Comparison of ENCODE assay signal across 9 mouse cellular contexts in genomic region chr7:139208023-139208772, GRCm38 (mm10). TPM values are rescaled to one million over a fixed set of nuclear protein-coding genes. Genes with fewer than 3 reads are reported as not detected.
DNase-seq lines count a peak whose midpoint lies in the region; ATAC-seq and TF ChIP-seq lines count a peak whose summit lies in the region.
"Had no signal": no experiment of that assay in that cellular context is flagged by ENCODE, and none has a peak within 500 bp of the region (broad histone marks: within the 10 kb centered on the region; RNA-seq: fewer than 3 reads in every experiment).

No protein-coding gene starts in this region.

- peak; percentile 79 for TF ChIP-seq CTCF in left cerebral cortex, adult 2 months (IDR thresholded peaks at IDR 0.05)
- peak; percentile 75 for TF ChIP-seq CTCF in E14TG2a.4 (conservative IDR thresholded peaks at IDR 0.05; ENCODE audit: low read length)

- H3K9ac ChIP-seq in embryonic facial prominence, embryonic 11.5 days (replicated peaks; ENCODE audit: low read length) = no peak overlapping the region
- H3K9ac ChIP-seq: heart, embryonic 13.5 days; neural tube, embryonic 12.5 days had no signal

- 34% methylated on average over 7 of the region's 7 CpGs for WGBS in embryonic facial prominence, embryonic 11.5 days
- WGBS in limb, embryonic 10.5 days = 28% methylated on average over 7 of the region's 7 CpGs

- intact Hi-C loops in left cerebral cortex, adult 2 months (cut with DNase I) = loop anchor here (1.0 kb wide), 1 partner anchor 91 kb away; no protein-coding TSS in a partner anchor
- intact Hi-C loops in left cerebral cortex, postnatal 36 days (cut with DNase I) = no loop called here

- H3K9me3 ChIP-seq in E14TG2a.4 (ENCODE audit: low read length) = no peaks in the 10 kb centered on the region
- no peaks in the 10 kb centered on the region for H3K9me3 ChIP-seq in embryonic facial prominence, embryonic 11.5 days (replicated peaks; ENCODE audit: control insufficient read depth, low read length)
- H3K9me3 ChIP-seq in limb, embryonic 10.5 days (replicated peaks) = no peaks in the 10 kb centered on the region
- H3K9me3 ChIP-seq: heart, embryonic 13.5 days; neural tube, embryonic 12.5 days had no signal

- peaks cover 15% of the 10 kb centered on the region for H3K4me1 ChIP-seq in E14TG2a.4 (replicated peaks; ENCODE audit: low read depth, low read length)
- no peaks in the 10 kb centered on the region for H3K4me1 ChIP-seq in embryonic facial prominence, embryonic 11.5 days (ENCODE audit: control insufficient read depth, insufficient read depth, low read length)
- H3K4me1 ChIP-seq in limb, embryonic 10.5 days = peaks cover 18% of the 10 kb centered on the region

- H3K4me2 ChIP-seq in embryonic facial prominence, embryonic 11.5 days (ENCODE audit: low read depth, low read length) = no peak overlapping the region
- H3K4me2 ChIP-seq: heart, embryonic 13.5 days; neural tube, embryonic 12.5 days had no signal

- peaks cover 2% of the 10 kb centered on the region; the same call in 1 of the 2 replicates for H3K27me3 ChIP-seq in E14TG2a.4 (ENCODE audit: insufficient read depth, low read length)
- H3K27me3 ChIP-seq in embryonic facial prominence, embryonic 11.5 days (ENCODE audit: control insufficient read depth, insufficient read depth, low read length) = no peaks in the 10 kb centered on the region
- no peaks in the 10 kb centered on the region for H3K27me3 ChIP-seq in limb, embryonic 10.5 days (ENCODE audit: low read depth, poor library complexity, severe bottlenecking)
- H3K27me3 ChIP-seq: neural tube, embryonic 12.5 days had no signal

- ATAC-seq in embryonic facial prominence, embryonic 11.5 days (replicated peaks; ENCODE audit: insufficient number of reproducible peaks, low FRiP score, low TSS enrichment, low read depth) = no peak

- no peaks in the 10 kb centered on the region for H3K36me3 ChIP-seq in E14TG2a.4 (ENCODE audit: insufficient read depth, low read length)
- H3K36me3 ChIP-seq in embryonic facial prominence, embryonic 11.5 days (replicated peaks; ENCODE audit: control insufficient read depth, insufficient read depth, low read depth, low read length) = no peaks in the 10 kb centered on the region
- no peaks in the 10 kb centered on the region for H3K36me3 ChIP-seq in limb, embryonic 10.5 days
- H3K36me3 ChIP-seq: heart, embryonic 13.5 days; neural tube, embryonic 12.5 days had no signal

- H3K27ac ChIP-seq in left cerebral cortex, adult 2 months = no peak overlapping the region
- H3K27ac ChIP-seq in embryonic facial prominence, embryonic 11.5 days (replicated peaks; ENCODE audit: low read depth, low read length) = no peak overlapping the region
- H3K27ac ChIP-seq in limb, embryonic 10.5 days = no peak overlapping the region
- H3K27ac ChIP-seq: heart, embryonic 13.5 days; neural tube, embryonic 12.5 days had no signal

- no peak for DNase-seq in left cerebral cortex, adult 2 months (ENCODE audit: extremely low spot score in 1 of 2, low spot score in 2 of 2)
- no peak for DNase-seq in left cerebral cortex, postnatal 36 days (ENCODE audit: low spot score in 2 of 2)
- peak; percentile 51 for DNase-seq in adrenal gland, postnatal 10 days
- DNase-seq in embryonic facial prominence, embryonic 11.5 days (ENCODE audit: low spot score) = peak; percentile 82
- DNase-seq in limb, embryonic 10.5 days (ENCODE audit: low spot score) = peak; percentile 79
- DNase-seq in retina, adult 2 months (ENCODE audit: low read depth, low spot score) = peak; percentile 53

- H3K4me3 ChIP-seq in left cerebral cortex, adult 2 months = no peak overlapping the region
- no peak overlapping the region for H3K4me3 ChIP-seq in E14TG2a.4 (replicated peaks; ENCODE audit: low read length)
- no peak overlapping the region for H3K4me3 ChIP-seq in embryonic facial prominence, embryonic 11.5 days (ENCODE audit: low read depth, low read length)
- H3K4me3 ChIP-seq in limb, embryonic 10.5 days = no peak overlapping the region
- H3K4me3 ChIP-seq: heart, embryonic 13.5 days; neural tube, embryonic 12.5 days had no signal

RNA-seq across cellular contexts. Expression of gene Lrrc27, which starts 4.6 kb away (rescaled TPM):
- total RNA-seq in left cerebral cortex, adult 2 months (2021) = 1 to 10 TPM; 8.1 to 8.2 TPM
- 1 to 10 TPM; 6.4 TPM for total RNA-seq in left cerebral cortex, postnatal 36 days (2021)
- 1 to 10 TPM; 3.9 to 7.7 TPM for total RNA-seq in adrenal gland, postnatal 10 days (2021)
- polyA plus RNA-seq in embryonic facial prominence, embryonic 11.5 days (2014; fragmentation: Nextera tagmentation; extraction: Ambion mirVana) = 5.8 and 5.9 TPM in 2 replicates
- polyA plus RNA-seq in limb, embryonic 10.5 days (2016; fragmentation: Nextera tagmentation; extraction: Ambion mirVana) = 3.0 and 4.0 TPM in 2 replicates

RNA-seq across cellular contexts. Expression of gene Stk32c, which starts 4.9 kb away (rescaled TPM):
- 100 to 1,000 TPM; 159 to 167 TPM for total RNA-seq in left cerebral cortex, adult 2 months (2021)
- 100 to 1,000 TPM; 182 to 198 TPM for total RNA-seq in left cerebral cortex, postnatal 36 days (2021)
- total RNA-seq in adrenal gland, postnatal 10 days (2021) = 1 to 10 TPM; 2.7 to 3.5 TPM
- polyA plus RNA-seq in embryonic facial prominence, embryonic 11.5 days (2014; fragmentation: Nextera tagmentation; extraction: Ambion mirVana) = 0.31 and 0.36 TPM in 2 replicates
- polyA plus RNA-seq in limb, embryonic 10.5 days (2016; fragmentation: Nextera tagmentation; extraction: Ambion mirVana) = 0.09 TPM in 1 of 2 replicates, not detected in the other

RNA-seq across cellular contexts. Expression of gene Pwwp2b, which starts 40.1 kb away (rescaled TPM):
- 10 to 100 TPM; 10.2 to 12.2 TPM for total RNA-seq in left cerebral cortex, adult 2 months (2021)
- total RNA-seq in left cerebral cortex, postnatal 36 days (2021) = 10 to 100 TPM; 11.7 to 11.8 TPM
- 10 to 100 TPM in 1 of 2 experiments, 1 to 10 TPM in 1; 9.2 to 22.2 TPM for total RNA-seq in adrenal gland, postnatal 10 days (2021)
- polyA plus RNA-seq in embryonic facial prominence, embryonic 11.5 days (2014; fragmentation: Nextera tagmentation; extraction: Ambion mirVana) = 5.0 and 5.1 TPM in 2 replicates
- 5.3 and 5.8 TPM in 2 replicates for polyA plus RNA-seq in limb, embryonic 10.5 days (2016; fragmentation: Nextera tagmentation; extraction: Ambion mirVana)

Comparison
In these comparisons a context has a peak if more than half of its experiments do, and no peak if none do; other contexts are left out.
1. DNase-seq: peak in adrenal gland, postnatal 10 days (single experiment), embryonic facial prominence, embryonic 11.5 days (single experiment), limb, embryonic 10.5 days (single experiment) and retina, adult 2 months (single experiment); none in left cerebral cortex, adult 2 months (0 of 2) and left cerebral cortex, postnatal 36 days (0 of 2).
2. RNA of gene Stk32c, which starts 4.9 kb away (total RNA-seq): 182 to 198 TPM in left cerebral cortex, postnatal 36 days and 159 to 167 TPM in left cerebral cortex, adult 2 months; 2.7 to 3.5 TPM in adrenal gland, postnatal 10 days; every median in the first group is over 10 times any median in the second.